23 mouse cellular contexts compared by ENCODE assay signal in the genomic region with DNA sequence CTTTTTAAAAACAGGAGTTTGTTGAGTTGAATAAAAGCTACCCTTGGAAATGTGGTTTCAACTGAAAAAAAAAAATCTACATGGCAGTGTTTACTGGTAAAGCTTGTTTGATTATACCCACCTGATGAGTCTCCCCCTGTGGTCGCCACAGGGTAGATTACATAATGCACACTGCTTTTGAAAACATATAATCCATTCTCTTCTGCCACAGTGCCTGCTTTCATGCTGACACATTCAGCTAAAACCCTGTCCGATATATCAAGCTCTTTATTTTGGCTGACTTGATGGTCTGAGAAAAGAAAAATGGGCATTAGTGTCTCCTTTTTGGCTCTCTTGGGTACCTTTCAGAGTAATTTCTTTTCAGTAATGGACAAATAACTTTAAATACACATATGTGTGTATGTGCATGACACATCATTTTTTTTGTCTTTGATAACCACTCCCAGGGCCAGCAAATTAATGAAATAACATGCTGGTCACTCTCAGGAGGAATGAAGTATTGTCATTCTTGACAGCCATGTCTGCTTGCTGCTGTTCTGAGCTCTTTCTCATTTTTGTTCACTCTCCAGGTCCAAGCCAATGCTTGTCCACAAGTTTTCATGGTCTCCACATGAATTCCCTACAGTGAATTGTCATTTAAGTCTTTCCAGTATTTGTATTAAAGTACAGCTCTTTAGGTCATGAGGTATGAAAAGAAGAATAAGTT.
"Had no signal": no experiment of that assay in that cellular context is flagged by ENCODE, and none has a peak within 500 bp of the region (broad histone marks: within the 10 kb centered on the region; RNA-seq: fewer than 3 reads in every experiment).

No protein-coding gene starts in this region.

- ATAC-seq: liver, embryonic 12.5 days; midbrain, embryonic 16.5 days had no signal

- H3K4me1 ChIP-seq: kidney, embryonic 15.5 days; limb, embryonic 10.5 days; limb, embryonic 13.5 days; liver, embryonic 12.5 days; liver, embryonic 15.5 days; lung, embryonic 15.5 days; megakaryocyte, embryonic 14.5 days had no signal

- H3K36me3 ChIP-seq: kidney, embryonic 15.5 days; limb, embryonic 10.5 days; limb, embryonic 13.5 days; liver, embryonic 12.5 days; liver, embryonic 15.5 days; lung, embryonic 15.5 days; midbrain, embryonic 10.5 days had no signal

- H3K9ac ChIP-seq: kidney, embryonic 15.5 days; limb, embryonic 13.5 days; liver, embryonic 12.5 days; liver, embryonic 15.5 days; lung, embryonic 15.5 days had no signal

- H3K27me3 ChIP-seq: kidney, embryonic 15.5 days; limb, embryonic 13.5 days; liver, embryonic 12.5 days; liver, embryonic 15.5 days; lung, embryonic 15.5 days; megakaryocyte, embryonic 14.5 days had no signal

- DNase-seq: kidney, adult 8-10 months; kidney, postnatal 10 days; kidney, postnatal 36 days; liver; lung, adult 18-20 months; lung, postnatal 10 days; lung, postnatal 36 days; right cerebral cortex, adult 18-20 months; right cerebral cortex, postnatal 14 days; right cerebral cortex, postnatal 4 days; thymus, adult 2 months; thymus, postnatal 14 days; thymus, postnatal 4 days had no signal

- H3K9me3 ChIP-seq: kidney, embryonic 15.5 days; limb, embryonic 10.5 days; limb, embryonic 13.5 days; liver, embryonic 12.5 days; liver, embryonic 15.5 days; lung, embryonic 15.5 days; midbrain, embryonic 10.5 days had no signal

- H3K27ac ChIP-seq: kidney, embryonic 15.5 days; limb, embryonic 10.5 days; limb, embryonic 13.5 days; liver, embryonic 12.5 days; liver, embryonic 15.5 days; lung, embryonic 15.5 days; midbrain, embryonic 10.5 days; stomach, postnatal 0 days had no signal

- H3K4me2 ChIP-seq: kidney, embryonic 15.5 days; limb, embryonic 13.5 days; liver, embryonic 12.5 days; liver, embryonic 15.5 days; lung, embryonic 15.5 days had no signal

- H3K4me3 ChIP-seq: kidney, embryonic 15.5 days; limb, embryonic 10.5 days; limb, embryonic 13.5 days; liver, embryonic 12.5 days; liver, embryonic 15.5 days; lung, embryonic 15.5 days; megakaryocyte, embryonic 14.5 days; midbrain, embryonic 10.5 days had no signal
